Mouse (Mus musculus): ENCODE results near the gene Dlx6. TPM values are rescaled to one million over a fixed set of nuclear protein-coding genes. Genes with fewer than 3 reads are reported as not detected.

The Dlx6 gene
- total RNA-seq (2012; rRNA removed): 0.21 TPM in 1 of 2 replicates, not detected in the other

- H3K4me1 ChIP-seq (ENCODE audit: control insufficient read depth in 2 of 2, insufficient read depth in 2 of 2, low read length in 2 of 2, poor library complexity in 1 of 2): peaks cover 0 to 4% of the 10 kb centered on the region in 2 experiments; a peak in 2 of 4 replicates
- H3K9ac ChIP-seq (ENCODE audit: insufficient read depth, low read depth, low read length, poor library complexity, severe bottlenecking): peak within 1 kb of the TSS; percentile 8; the same call in 1 of the 2 replicates
- H3K4me3 ChIP-seq (ENCODE audit: insufficient read depth in 1 of 2, low read depth in 1 of 2, low read length in 2 of 2, poor library complexity in 1 of 2, severe bottlenecking in 1 of 2): peak within 1 kb of the TSS; percentile 54 to 59
- no peak within 1 kb of the TSS for H3K27ac ChIP-seq (ENCODE audit: insufficient read depth, low read depth, low read length, poor library complexity, severe bottlenecking)
- no peaks in the 10 kb centered on the region for H3K9me3 ChIP-seq (ENCODE audit: control insufficient read depth, insufficient read depth, low read depth, low read length)
- H3K36me3 ChIP-seq (ENCODE audit: control insufficient read depth, insufficient read depth, low read length, poor library complexity, severe bottlenecking): no peaks in the 10 kb centered on the region
- TF ChIP-seq MAFK (IDR thresholded peaks at IDR 0.05; ENCODE audit: insufficient read depth, low read depth, low read length) (no peak), ZNF384 (IDR thresholded peaks at IDR 0.05; ENCODE audit: low read depth, low read length) (no peak), HCFC1 (IDR thresholded peaks at IDR 0.05; ENCODE audit: borderline replicate concordance, insufficient read depth, low read length) (no peak), ZC3H11A (IDR thresholded peaks at IDR 0.05; ENCODE audit: borderline replicate concordance, low read depth, low read length) (no peak)
- DNase-seq (ENCODE audit: low read depth, low spot score): no peak
- in situ Hi-C loops (cut with MboI; ENCODE audit: low sequenced_read_pairs in 2 of 2, unreplicated experiment in 2 of 2): loop anchor here in 1 of 2 experiments (25.0 kb wide), 1 partner anchor 851 kb away; no protein-coding TSS in a partner anchor
These were observed at the start of gene Dlx6 for GRCm38 (mm10) chr6:6863160-6863870. Dlx6 (plus strand) TSS chr6:6863334.

- H3K4me3 ChIP-seq (ENCODE audit: insufficient read depth in 1 of 2, low read depth in 1 of 2, low read length in 2 of 2, poor library complexity in 1 of 2, severe bottlenecking in 1 of 2): no peak overlapping the region
- H3K4me1 ChIP-seq (ENCODE audit: control insufficient read depth in 2 of 2, insufficient read depth in 2 of 2, low read length in 2 of 2, poor library complexity in 1 of 2): no peaks in the 10 kb centered on the region
- no peak for DNase-seq (ENCODE audit: low read depth, low spot score)
- H3K9me3 ChIP-seq (ENCODE audit: control insufficient read depth, insufficient read depth, low read depth, low read length): no peaks in the 10 kb centered on the region
- no peak for TF ChIP-seq HCFC1 (IDR thresholded peaks at IDR 0.05; ENCODE audit: borderline replicate concordance, insufficient read depth, low read length)
- TF ChIP-seq ZC3H11A (IDR thresholded peaks at IDR 0.05; ENCODE audit: borderline replicate concordance, low read depth, low read length): no peak
- TF ChIP-seq ZNF384 (IDR thresholded peaks at IDR 0.05; ENCODE audit: low read depth, low read length): no peak
- TF ChIP-seq CHD2 (IDR thresholded peaks at IDR 0.05; ENCODE audit: low read depth, low read length): no peak
- TF ChIP-seq MAFK (IDR thresholded peaks at IDR 0.05; ENCODE audit: insufficient read depth, low read depth, low read length): no peak
- H3K9ac ChIP-seq (ENCODE audit: insufficient read depth, low read depth, low read length, poor library complexity, severe bottlenecking): no peak overlapping the region
- no peak overlapping the region for H3K27ac ChIP-seq (ENCODE audit: insufficient read depth, low read depth, low read length, poor library complexity, severe bottlenecking)
- H3K36me3 ChIP-seq (ENCODE audit: control insufficient read depth, insufficient read depth, low read length, poor library complexity, severe bottlenecking): no peaks in the 10 kb centered on the region
- in situ Hi-C loops (cut with MboI; ENCODE audit: low sequenced_read_pairs in 2 of 2, unreplicated experiment in 2 of 2): no loop called here
These were observed 46.3 kb upstream of the Dlx6 start for GRCm38 (mm10) chr6:6816821-6817220.

- H3K36me3 ChIP-seq (ENCODE audit: control insufficient read depth, insufficient read depth, low read length, poor library complexity, severe bottlenecking): no peaks in the 10 kb centered on the region
- H3K9ac ChIP-seq (ENCODE audit: insufficient read depth, low read depth, low read length, poor library complexity, severe bottlenecking): no peak overlapping the region
- H3K9me3 ChIP-seq (ENCODE audit: control insufficient read depth, insufficient read depth, low read depth, low read length): no peaks in the 10 kb centered on the region
- H3K4me1 ChIP-seq (ENCODE audit: control insufficient read depth in 2 of 2, insufficient read depth in 2 of 2, low read length in 2 of 2, poor library complexity in 1 of 2): no peaks in the 10 kb centered on the region
- no peak for DNase-seq (ENCODE audit: low read depth, low spot score)
- in situ Hi-C loops (cut with MboI; ENCODE audit: low sequenced_read_pairs in 2 of 2, unreplicated experiment in 2 of 2): no loop called here
- TF ChIP-seq ZC3H11A (IDR thresholded peaks at IDR 0.05; ENCODE audit: borderline replicate concordance, low read depth, low read length) (no peak), HCFC1 (IDR thresholded peaks at IDR 0.05; ENCODE audit: borderline replicate concordance, insufficient read depth, low read length) (no peak), ZNF384 (IDR thresholded peaks at IDR 0.05; ENCODE audit: low read depth, low read length) (no peak), CHD2 (IDR thresholded peaks at IDR 0.05; ENCODE audit: low read depth, low read length) (no peak), MAFK (IDR thresholded peaks at IDR 0.05; ENCODE audit: insufficient read depth, low read depth, low read length) (no peak)
- no peak overlapping the region for H3K27ac ChIP-seq (ENCODE audit: insufficient read depth, low read depth, low read length, poor library complexity, severe bottlenecking)
- no peak overlapping the region for H3K4me3 ChIP-seq (ENCODE audit: insufficient read depth in 1 of 2, low read depth in 1 of 2, low read length in 2 of 2, poor library complexity in 1 of 2, severe bottlenecking in 1 of 2)
These were observed 44.9 kb upstream of the Dlx6 start for GRCm38 (mm10) chr6:6818036-6818788.

- Histone ChIP-seq H3K4me1 (ENCODE audit: control insufficient read depth in 2 of 2, insufficient read depth in 2 of 2, low read length in 2 of 2, poor library complexity in 1 of 2) (no peaks in the 10 kb centered on the region), H3K36me3 (ENCODE audit: control insufficient read depth, insufficient read depth, low read length, poor library complexity, severe bottlenecking) (no peaks in the 10 kb centered on the region), H3K9ac (ENCODE audit: insufficient read depth, low read depth, low read length, poor library complexity, severe bottlenecking) (no peak overlapping the region), H3K4me3 (ENCODE audit: insufficient read depth in 1 of 2, low read depth in 1 of 2, low read length in 2 of 2, poor library complexity in 1 of 2, severe bottlenecking in 1 of 2) (no peak overlapping the region), H3K27ac (ENCODE audit: insufficient read depth, low read depth, low read length, poor library complexity, severe bottlenecking) (no peak overlapping the region), H3K9me3 (ENCODE audit: control insufficient read depth, insufficient read depth, low read depth, low read length) (no peaks in the 10 kb centered on the region)
- no peak for TF ChIP-seq CHD2 (IDR thresholded peaks at IDR 0.05; ENCODE audit: low read depth, low read length)
- no peak for TF ChIP-seq HCFC1 (IDR thresholded peaks at IDR 0.05; ENCODE audit: borderline replicate concordance, insufficient read depth, low read length)
- in situ Hi-C loops (cut with MboI; ENCODE audit: low sequenced_read_pairs in 2 of 2, unreplicated experiment in 2 of 2): no loop called here
- DNase-seq (ENCODE audit: low read depth, low spot score): no peak
These were observed 44.0 kb upstream of the Dlx6 start for GRCm38 (mm10) chr6:6819134-6819533.
